Mouse (Mus musculus) thymus, adult 18-20 months (tissue): ENCODE results near the gene Clybl.

Experiments used
- DNase-seq, 2 experiments: peaks; one replicate each; pipeline ENCODE4 v3.0.0; 2022; ENCODE audit warnings: mixed read lengths in 2 of 2

Gene Clybl

GRCm38 (mm10) chr14:122388431-122389031 is 207.0 kb downstream of the Clybl start:
- no peak for DNase-seq

- DNase-seq, result no peak
Observed at GRCm38 (mm10) chr14:122389684-122390370, 208.3 kb downstream of the Clybl start.

- no peak for DNase-seq
Observed at GRCm38 (mm10) chr14:122390935-122391334, 209.4 kb downstream of the Clybl start.

- DNase-seq, result no peak
Observed at GRCm38 (mm10) chr14:122393119-122393518, 211.6 kb downstream of the Clybl start.

- DNase-seq, result no peak
Observed at GRCm38 (mm10) chr14:122398676-122399075, 217.2 kb downstream of the Clybl start.

GRCm38 (mm10) chr14:122399906-122400305 is 218.4 kb downstream of the Clybl start:
- no peak for DNase-seq

- no peak for DNase-seq
Observed at GRCm38 (mm10) chr14:122401886-122402285, 220.4 kb downstream of the Clybl start.

- DNase-seq, result no peak
Observed at GRCm38 (mm10) chr14:122402716-122403258, 221.3 kb downstream of the Clybl start.

- DNase-seq, result no peak
Observed at GRCm38 (mm10) chr14:122403422-122403940, 222.0 kb downstream of the Clybl start.

GRCm38 (mm10) chr14:122404596-122405154 is 223.2 kb downstream of the Clybl start:
- no peak for DNase-seq

GRCm38 (mm10) chr14:122405236-122405635 is 223.7 kb downstream of the Clybl start:
- DNase-seq, result no peak

GRCm38 (mm10) chr14:122405897-122406540 is 224.5 kb downstream of the Clybl start:
- no peak for DNase-seq

GRCm38 (mm10) chr14:122406541-122407219 is 225.2 kb downstream of the Clybl start:
- no peak for DNase-seq

GRCm38 (mm10) chr14:122412841-122413541 is 231.5 kb downstream of the Clybl start:
- no peak for DNase-seq

- no peak for DNase-seq
Observed at GRCm38 (mm10) chr14:122413542-122413928, 232.0 kb downstream of the Clybl start.

- DNase-seq, result no peak
Observed at GRCm38 (mm10) chr14:122414786-122415185, 233.3 kb downstream of the Clybl start.

- no peak for DNase-seq
Observed at GRCm38 (mm10) chr14:122416166-122416771, 234.8 kb downstream of the Clybl start.

- no peak for DNase-seq
Observed at GRCm38 (mm10) chr14:122424441-122424840, 242.9 kb downstream of the Clybl start.

- DNase-seq, result no peak
Observed at GRCm38 (mm10) chr14:122426529-122427203, 245.2 kb downstream of the Clybl start.

GRCm38 (mm10) chr14:122427204-122427560 is 245.7 kb downstream of the Clybl start:
- DNase-seq, result no peak

- no peak for DNase-seq
Observed at GRCm38 (mm10) chr14:122427654-122428053, 246.2 kb downstream of the Clybl start.
